Mouse (Mus musculus) liver, postnatal 0 days (tissue): Measurements from ENCODE around the gene Smarce1. TPM values are rescaled to one million over a fixed set of nuclear protein-coding genes. Genes with fewer than 3 reads are reported as not detected.

Experiments used
- ATAC-seq: fragments of 200-750 bp; cut with Nextera tagmentation; 2 replicates; pipeline ENCODE4 v1.8.0; 2017; ENCODE audit warnings: mild to moderate bottlenecking, moderate library complexity
- DNase-seq: peaks from one replicate; pipeline ENCODE4 v3.0.0-alpha.2; 2016
- H3K27ac ChIP-seq: fragments of 300-500 bp; sonication (generic); 2 replicates; pipeline ENCODE4 v1.5.1; 2014; ENCODE audit warnings: antibody characterized with exemption, moderate library complexity, mild to moderate bottlenecking, low read depth
- H3K27me3 ChIP-seq: fragments of 300-500 bp; sonication (generic); 2 replicates; pipeline ENCODE4 v1.6.1; 2014; ENCODE audit warnings: low read length, control low read depth, mixed read lengths; ENCODE audit not compliant: insufficient read depth
- H3K36me3 ChIP-seq: fragments of 300-500 bp; sonication (generic); replicated peaks from 2 replicates; pipeline ENCODE4 v1.6.1; 2014; ENCODE audit warnings: mild to moderate bottlenecking, control low read depth, low read length, moderate library complexity, mixed read lengths; ENCODE audit not compliant: insufficient read depth
- H3K4me1 ChIP-seq: fragments of 300-500 bp; sonication (generic); 2 replicates; pipeline ENCODE4 v1.6.1; 2014; ENCODE audit warnings: antibody characterized with exemption, mild to moderate bottlenecking, control low read depth; ENCODE audit not compliant: insufficient read depth
- H3K4me2 ChIP-seq: fragments of 300-500 bp; sonication (generic); 2 replicates; pipeline ENCODE4 v1.6.1; 2014; ENCODE audit warnings: low read depth, mild to moderate bottlenecking, low read length, moderate library complexity, mixed read lengths
- H3K4me3 ChIP-seq: fragments of 300-500 bp; sonication (generic); 2 replicates; pipeline ENCODE4 v1.5.1; 2014; ENCODE audit warnings: low read depth, low read length
- H3K9ac ChIP-seq: fragments of 300-500 bp; sonication (generic); replicated peaks from 2 replicates; pipeline ENCODE4 v1.6.1; 2014; ENCODE audit warnings: mild to moderate bottlenecking, moderate library complexity
- H3K9me3 ChIP-seq: fragments of 300-500 bp; sonication (generic); 2 replicates; pipeline ENCODE4 v1.6.1; 2016; ENCODE audit warnings: mild to moderate bottlenecking, control low read depth, low read length, mixed read lengths
- CTCF ChIP-seq: sonication (generic); IDR thresholded peaks from 2 replicates; pipeline ENCODE4 v1.5.1; 2016; ENCODE audit warnings: antibody characterized with exemption, low read depth
- EP300 ChIP-seq: IDR thresholded peaks from 2 replicates; pipeline ENCODE4 v1.6.1; 2016; ENCODE audit warnings: antibody characterized with exemption, low read depth, mild to moderate bottlenecking
- WGBS: fragments of 180-500 bp; shearing (Covaris S2); extraction: QIAGEN DNeasy Blood & Tissue Kit; methylation state at CpG from one replicate; pipeline ENCODE4 v1.1.7; 2014; ENCODE audit not compliant: insufficient replicate concordance; 5-methylcytosine and 5-hydroxymethylcytosine counted together
- polyA plus RNA-seq: library from polyadenylated mRNA; unstranded; fragments of >200 nt; fragmentation: Nextera tagmentation; extraction: Ambion mirVana; gene quantifications from 2 replicates; pipeline ENCODE4 v1.2.1, GENCODE M21; 2015

The Smarce1 gene
- polyA plus RNA-seq, 1 experiment from 2014 or later, result 61.0 TPM

DNA sequence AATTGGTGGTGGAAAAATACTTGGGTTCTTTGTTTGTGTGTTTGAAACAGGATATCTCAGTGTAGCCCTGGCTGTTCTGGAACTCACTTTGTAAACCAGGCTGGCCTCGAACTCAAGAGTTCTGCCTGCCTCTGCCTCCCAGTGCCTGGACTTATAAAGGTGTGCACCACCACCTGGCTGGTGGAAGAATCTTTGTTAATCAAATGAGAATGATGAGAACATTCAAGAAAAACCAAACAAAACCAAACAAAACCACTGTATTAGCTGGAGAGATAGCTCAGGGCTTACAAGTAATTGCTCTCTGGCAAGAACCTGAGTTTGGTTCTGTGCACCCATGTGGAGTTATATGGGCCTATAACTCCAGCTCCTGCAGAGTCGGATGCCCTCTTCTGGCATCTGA lies 61.4 kb downstream of the Smarce1 start:
- H3K9me3 ChIP-seq, result no peaks in the 10 kb centered on the region
- no peaks in the 10 kb centered on the region for H3K27me3 ChIP-seq
- no peak overlapping the region for H3K9ac ChIP-seq
- no peaks in the 10 kb centered on the region for H3K4me1 ChIP-seq
- no peak for ATAC-seq
- no peaks in the 10 kb centered on the region for H3K36me3 ChIP-seq
- TF ChIP-seq CTCF (no peak), EP300 (no peak)
- H3K4me3 ChIP-seq, result no peak overlapping the region
- WGBS, result 84% methylated on average over 2 of the region's 2 CpGs
- no peak for DNase-seq
- no peak overlapping the region for H3K27ac ChIP-seq
- no peak overlapping the region for H3K4me2 ChIP-seq

- Histone ChIP-seq H3K9ac (no peak overlapping the region), H3K36me3 (no peaks in the 10 kb centered on the region), H3K4me2 (peak overlapping the region; percentile 22; the same call in 1 of the 2 replicates), H3K27me3 (no peaks in the 10 kb centered on the region), H3K27ac (peak overlapping the region; percentile 53), H3K4me1 (peaks cover 1% of the 10 kb centered on the region; the same call in 1 of the 2 replicates), H3K9me3 (no peaks in the 10 kb centered on the region), H3K4me3 (no peak overlapping the region)
- DNase-seq (peak; percentile 39), ATAC-seq (peak; percentile 23; the same call in 1 of the 2 replicates)
- 39% methylated on average over 12 of the region's 12 CpGs for WGBS
- TF ChIP-seq EP300, result no peak
- no peak for TF ChIP-seq CTCF
Measured at GRCm38 (mm10) chr11:99168030-99168474, 62.8 kb downstream of the Smarce1 start.

DNA sequence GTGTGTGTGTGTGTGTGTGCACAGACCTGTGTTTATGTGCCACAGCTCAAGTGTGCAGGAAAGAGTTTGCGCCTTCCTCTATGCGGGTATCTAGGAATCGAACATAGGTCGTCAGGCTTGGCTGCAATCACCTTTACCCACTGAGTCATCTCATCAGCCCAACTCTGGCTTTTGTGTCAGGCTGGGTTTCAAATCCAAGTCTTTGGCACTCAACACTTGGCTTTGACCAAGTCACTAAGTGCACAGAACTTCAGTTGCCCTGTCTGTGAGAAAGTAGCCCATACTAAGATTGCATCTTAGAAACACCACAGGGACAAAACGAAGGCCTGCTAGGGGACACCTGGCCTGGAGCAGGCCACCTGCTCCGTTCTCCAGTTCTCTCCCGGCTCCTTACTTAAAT lies 63.2 kb downstream of the Smarce1 start:
- 72% methylated on average over 7 of the region's 7 CpGs for WGBS
- H3K9me3 ChIP-seq, result no peaks in the 10 kb centered on the region
- TF ChIP-seq EP300 (no peak), CTCF (no peak)
- no peaks in the 10 kb centered on the region for H3K27me3 ChIP-seq
- H3K4me3 ChIP-seq, result no peak overlapping the region
- DNase-seq, result no peak
- no peak overlapping the region for H3K9ac ChIP-seq
- no peak for ATAC-seq
- H3K27ac ChIP-seq, result peak overlapping the region; percentile 53
- H3K4me1 ChIP-seq, result peaks cover 6% of the 10 kb centered on the region; the same call in 1 of the 2 replicates
- no peaks in the 10 kb centered on the region for H3K36me3 ChIP-seq
- no peak overlapping the region for H3K4me2 ChIP-seq

DNA sequence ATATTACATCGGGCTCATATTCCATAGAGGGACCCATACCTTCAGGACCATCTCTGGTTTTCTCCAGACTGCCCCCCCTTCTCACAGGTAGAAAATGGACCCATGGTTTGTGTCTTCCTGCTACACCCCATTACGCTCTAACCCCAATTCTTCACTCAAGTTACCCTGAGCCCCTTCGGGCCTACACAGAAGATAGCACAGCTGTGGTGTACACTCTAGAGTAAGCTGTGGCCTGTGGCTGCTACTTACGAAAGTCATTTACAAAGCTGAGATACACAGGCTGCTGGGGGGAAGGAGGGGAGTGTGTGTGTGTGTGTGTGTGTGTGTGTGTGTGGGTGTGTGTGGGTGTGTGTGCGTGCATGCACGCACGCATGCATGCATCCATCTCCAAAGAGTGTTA lies 64.6 kb downstream of the Smarce1 start:
- H3K4me1 ChIP-seq, result peaks cover 6% of the 10 kb centered on the region; the same call in 1 of the 2 replicates
- H3K27me3 ChIP-seq, result no peaks in the 10 kb centered on the region
- no peak for DNase-seq
- H3K4me2 ChIP-seq, result no peak overlapping the region
- H3K27ac ChIP-seq, result no peak overlapping the region
- 76% methylated on average over 7 of the region's 7 CpGs for WGBS
- no peak overlapping the region for H3K4me3 ChIP-seq
- ATAC-seq, result no peak
- TF ChIP-seq EP300 (no peak), CTCF (no peak)
- no peaks in the 10 kb centered on the region for H3K9me3 ChIP-seq
- no peak overlapping the region for H3K9ac ChIP-seq
- H3K36me3 ChIP-seq, result no peaks in the 10 kb centered on the region

DNA sequence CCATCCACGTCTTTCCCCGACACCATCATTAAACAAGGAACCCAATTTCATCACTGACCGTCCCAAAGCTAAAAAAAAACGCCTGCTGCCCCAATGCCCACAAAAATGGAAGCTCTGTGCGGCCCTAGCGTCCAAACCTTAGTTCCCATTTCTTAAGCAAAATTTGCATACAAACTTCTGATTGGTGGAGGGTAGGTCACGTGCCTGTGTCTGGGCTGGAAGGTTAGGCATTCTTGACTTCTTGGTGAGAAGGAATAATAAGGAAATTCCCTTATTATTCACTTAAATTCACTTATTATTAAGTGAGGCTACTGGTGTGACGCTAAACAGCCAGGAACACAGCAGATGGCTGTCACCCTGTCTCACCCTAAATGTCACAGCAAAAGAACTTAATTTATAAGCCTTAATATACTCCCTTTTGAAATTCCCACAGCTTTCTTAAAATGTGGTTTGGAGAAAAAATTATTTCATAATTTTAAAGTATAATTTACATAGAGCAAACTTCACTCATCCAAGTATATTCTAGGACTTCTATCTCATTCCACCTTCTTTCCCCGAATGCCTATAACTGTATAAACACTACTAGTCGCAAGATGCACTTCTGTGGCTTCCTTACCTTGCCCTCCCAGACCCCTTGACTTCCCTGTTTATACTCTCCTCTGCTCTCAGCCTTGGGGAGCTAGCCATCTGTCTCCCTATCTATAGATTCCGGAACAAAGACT lies 65.6 kb downstream of the Smarce1 start:
- no peak for DNase-seq
- Histone ChIP-seq H3K36me3 (no peaks in the 10 kb centered on the region), H3K4me1 (peaks cover 6% of the 10 kb centered on the region; the same call in 1 of the 2 replicates), H3K27me3 (no peaks in the 10 kb centered on the region), H3K27ac (no peak overlapping the region), H3K9ac (no peak overlapping the region), H3K9me3 (no peaks in the 10 kb centered on the region), H3K4me3 (no peak overlapping the region), H3K4me2 (no peak overlapping the region)
- ATAC-seq, result no peak
- TF ChIP-seq EP300, result no peak
- no peak for TF ChIP-seq CTCF
- 44% methylated on average over 11 of the region's 11 CpGs for WGBS

GRCm38 (mm10) chr11:99162972-99163686 lies 67.7 kb downstream of the Smarce1 start:
- Histone ChIP-seq H3K4me1 (peaks cover 6% of the 10 kb centered on the region; the same call in 1 of the 2 replicates), H3K27ac (peak overlapping the region; percentile 40; the same call in 1 of the 2 replicates), H3K4me2 (no peak overlapping the region), H3K4me3 (no peak overlapping the region), H3K27me3 (no peaks in the 10 kb centered on the region), H3K9me3 (no peaks in the 10 kb centered on the region), H3K36me3 (no peaks in the 10 kb centered on the region), H3K9ac (no peak overlapping the region)
- 53% methylated on average over 10 of the region's 10 CpGs for WGBS
- ATAC-seq, result no peak
- DNase-seq, result no peak
- TF ChIP-seq EP300 (no peak), CTCF (no peak)
